Mouse (Mus musculus) lung, embryonic 14.5 days (tissue): ENCODE results near the gene Eef1akmt3. TPM values are rescaled to one million over a fixed set of nuclear protein-coding genes. Genes with fewer than 3 reads are reported as not detected.
A peak's percentile ranks its signal among the peaks of the same experiment; 100 is the strongest.

ENCODE experiments used
- ATAC-seq: fragments of 200-750 bp; cut with Nextera tagmentation; 2 replicates; pipeline ENCODE4 v1.8.0; 2017; ENCODE audit warnings: mild to moderate bottlenecking, moderate TSS enrichment, moderate library complexity; ENCODE audit not compliant: insufficient read depth
- DNase-seq: peaks from one replicate; pipeline ENCODE4 v3.0.0-alpha.2; 2015
- H3K27ac ChIP-seq: fragments of 300-500 bp; sonication (generic); 2 replicates; pipeline ENCODE4 v1.5.1; 2014; ENCODE audit warnings: low read depth, mild to moderate bottlenecking, moderate library complexity
- H3K27me3 ChIP-seq: fragments of 300-500 bp; sonication (generic); 2 replicates; pipeline ENCODE4 v1.6.1; 2014; ENCODE audit warnings: low read length, control low read depth; ENCODE audit not compliant: insufficient read depth
- H3K36me3 ChIP-seq: fragments of 300-500 bp; sonication (generic); 2 replicates; pipeline ENCODE4 v1.6.1; 2014; ENCODE audit warnings: control low read depth; ENCODE audit not compliant: insufficient read depth
- H3K4me1 ChIP-seq: fragments of 300-500 bp; sonication (generic); 2 replicates; pipeline ENCODE4 v1.6.1; 2014; ENCODE audit warnings: antibody characterized with exemption, control low read depth; ENCODE audit not compliant: insufficient read depth
- H3K4me2 ChIP-seq: fragments of 300-500 bp; sonication (generic); 2 replicates; pipeline ENCODE4 v1.6.1; 2014; ENCODE audit warnings: mild to moderate bottlenecking
- H3K4me3 ChIP-seq: fragments of 300-500 bp; sonication (generic); 2 replicates; pipeline ENCODE4 v1.5.1; 2014; ENCODE audit warnings: low read depth, low read length
- H3K9ac ChIP-seq: fragments of 300-500 bp; sonication (generic); 2 replicates; pipeline ENCODE4 v1.6.1; 2014
- H3K9me3 ChIP-seq: fragments of 300-500 bp; sonication (generic); 2 replicates; pipeline ENCODE4 v1.6.1; 2016; ENCODE audit warnings: low read depth, low read length, control low read depth
- CTCF ChIP-seq: IDR thresholded peaks from 2 replicates; pipeline ENCODE4 v1.5.1; 2016; ENCODE audit warnings: antibody characterized with exemption, low read depth
- WGBS: fragments of 180-500 bp; shearing (Covaris S2); extraction: QIAGEN DNeasy Blood & Tissue Kit; methylation state at CpG from one replicate; pipeline ENCODE4 v1.1.7; 2014; 5-methylcytosine and 5-hydroxymethylcytosine counted together
- polyA plus RNA-seq: library from polyadenylated mRNA; unstranded; fragments of >200 nt; fragmentation: Nextera tagmentation; extraction: Ambion mirVana; gene quantifications from 2 replicates; pipeline ENCODE4 v1.2.1, GENCODE M21; 2014

Eef1akmt3 gene
- polyA plus RNA-seq, 1 experiment from 2014 or later, result 0.74 TPM

GRCm38 (mm10) chr10:127070190-127071121 lies 29.1 kb upstream of the Eef1akmt3 start, which contains the start of gene Tspan31:
Gene Tspan31, minus strand, starts transcription at chr10:127070264.
- ATAC-seq (peak; percentile 90), DNase-seq (peak; percentile 98)
- Histone ChIP-seq H3K9ac (peak within 1 kb of the TSS; percentile 71), H3K36me3 (peaks cover 34% of the 10 kb centered on the region), H3K4me1 (peaks cover 11% of the 10 kb centered on the region; the same call in 1 of the 2 replicates), H3K4me2 (peak within 1 kb of the TSS; percentile 92), H3K27me3 (no peaks in the 10 kb centered on the region), H3K9me3 (no peaks in the 10 kb centered on the region), H3K4me3 (peak within 1 kb of the TSS; percentile 61), H3K27ac (peak within 1 kb of the TSS; percentile 81)
- TF ChIP-seq CTCF, result no peak
- WGBS, result 1% methylated on average over 36 of the region's 36 CpGs

GRCm38 (mm10) chr10:127069281-127070189 lies 28.2 kb upstream of the Eef1akmt3 start:
- TF ChIP-seq CTCF, result no peak
- WGBS, result 6% methylated on average over 30 of the region's 30 CpGs
- Histone ChIP-seq H3K27ac (peak overlapping the region; percentile 81), H3K4me1 (peaks cover 15% of the 10 kb centered on the region), H3K9me3 (no peaks in the 10 kb centered on the region), H3K27me3 (no peaks in the 10 kb centered on the region), H3K36me3 (peaks cover 43% of the 10 kb centered on the region), H3K4me3 (peak overlapping the region; percentile 61), H3K9ac (peak overlapping the region; percentile 61), H3K4me2 (peak overlapping the region; percentile 92)
- DNase-seq (no peak), ATAC-seq (peak; percentile 68)

DNA sequence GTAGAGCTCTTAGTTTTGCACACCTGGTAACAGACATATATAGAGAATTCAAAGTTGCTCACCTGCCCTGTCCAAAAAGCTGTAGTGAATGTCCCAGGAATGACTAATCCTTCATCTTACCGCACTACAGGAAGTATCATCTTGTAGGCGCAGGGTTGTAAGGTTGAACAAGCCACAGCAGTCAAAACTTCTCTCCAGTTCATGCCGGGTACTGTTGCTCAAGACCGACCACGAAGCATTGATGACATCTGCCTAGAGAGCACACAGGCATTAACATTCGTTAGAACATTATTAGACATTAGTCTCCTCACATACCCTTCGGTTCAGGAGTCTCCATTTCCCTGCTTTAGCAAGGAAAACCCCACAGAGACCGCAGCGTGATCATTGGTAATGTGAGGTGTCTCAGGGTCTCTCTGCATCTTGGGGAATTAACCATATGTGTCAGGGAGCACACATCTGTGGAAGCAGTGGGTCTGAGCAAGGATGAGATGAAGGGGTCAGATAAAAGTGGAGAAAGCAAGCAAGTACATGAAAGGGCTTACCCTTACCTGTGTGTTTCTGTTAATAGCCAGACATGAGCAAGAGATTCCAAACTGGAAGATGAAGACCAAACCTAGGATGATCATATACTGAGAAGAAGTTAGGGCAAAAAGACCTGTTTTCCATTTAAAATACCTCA lies 27.2 kb upstream of the Eef1akmt3 start:
- H3K9me3 ChIP-seq, result no peaks in the 10 kb centered on the region
- peaks cover 15% of the 10 kb centered on the region for H3K4me1 ChIP-seq
- peak overlapping the region; percentile 61 for H3K9ac ChIP-seq
- no peak for TF ChIP-seq CTCF
- peaks cover 44% of the 10 kb centered on the region for H3K36me3 ChIP-seq
- no peak overlapping the region for H3K27ac ChIP-seq
- peak overlapping the region; percentile 61 for H3K4me3 ChIP-seq
- ATAC-seq (no peak), DNase-seq (no peak)
- 71% methylated on average over 9 of the region's 9 CpGs for WGBS
- H3K4me2 ChIP-seq, result peak overlapping the region; percentile 92
- H3K27me3 ChIP-seq, result no peaks in the 10 kb centered on the region

- Histone ChIP-seq H3K27ac (no peak overlapping the region), H3K4me3 (no peak overlapping the region), H3K9me3 (no peaks in the 10 kb centered on the region), H3K4me2 (no peak overlapping the region), H3K27me3 (no peaks in the 10 kb centered on the region), H3K9ac (no peak overlapping the region), H3K36me3 (peaks cover 44% of the 10 kb centered on the region), H3K4me1 (peaks cover 18% of the 10 kb centered on the region)
- no peak for ATAC-seq
- no peak for TF ChIP-seq CTCF
- no peak for DNase-seq
- 87% methylated on average over 14 of the region's 14 CpGs for WGBS
Observed at GRCm38 (mm10) chr10:127066519-127067018, 25.3 kb upstream of the Eef1akmt3 start.

DNA sequence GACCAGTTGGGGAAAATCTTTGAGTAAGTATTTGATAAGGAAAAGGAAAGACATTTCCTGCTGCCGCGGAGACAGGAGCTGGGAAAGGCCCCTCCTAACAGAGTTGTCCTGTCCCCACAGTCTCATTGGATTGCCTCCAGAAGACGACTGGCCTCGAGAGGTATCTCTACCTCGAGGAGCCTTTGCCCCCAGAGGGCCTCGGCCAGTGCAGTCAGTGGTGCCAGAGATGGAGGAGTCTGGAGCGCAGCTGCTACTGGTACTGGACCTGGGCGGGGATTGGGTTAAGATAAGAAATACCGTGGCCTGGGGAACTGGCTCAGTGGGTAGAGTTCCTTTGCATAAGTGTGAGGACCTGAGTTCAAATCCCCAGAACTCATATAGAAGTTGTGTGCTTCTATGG lies 24.7 kb upstream of the Eef1akmt3 start:
- Histone ChIP-seq H3K9ac (no peak overlapping the region), H3K4me3 (no peak overlapping the region; the same call in 1 of the 2 replicates), H3K27ac (no peak overlapping the region), H3K9me3 (no peaks in the 10 kb centered on the region), H3K36me3 (peaks cover 44% of the 10 kb centered on the region), H3K4me1 (peaks cover 18% of the 10 kb centered on the region), H3K4me2 (no peak overlapping the region), H3K27me3 (peaks cover 3% of the 10 kb centered on the region)
- no peak for TF ChIP-seq CTCF
- no peak for DNase-seq
- no peak for ATAC-seq
- 73% methylated on average over 9 of the region's 9 CpGs for WGBS
